Mouse (Mus musculus) liver, adult 2 months (tissue): Measurements from ENCODE around the gene Csf2ra. TPM values are rescaled to one million over a fixed set of nuclear protein-coding genes. Genes with fewer than 3 reads are reported as not detected.
"Not testable (repeated sequence)": the region's sequence is repeated elsewhere in the genome, so short reads cannot be mapped to it uniquely, and the experiment has no call there.

ENCODE experiments used
- DNase-seq: peaks from one replicate; pipeline ENCODE4 v3.0.0-alpha.2; 2011; ENCODE audit warnings: low read depth, low spot score; ENCODE audit errors: extremely low read depth
- H3K27ac ChIP-seq: fragments of 200-500 bp; replicated peaks from 2 replicates; pipeline ENCODE4 v1.5.1; 2012; ENCODE audit warnings: low read depth, mild to moderate bottlenecking, control low read depth, inconsistent platforms, low read length; ENCODE audit not compliant: insufficient read depth
- H3K27me3 ChIP-seq: fragments of 200-500 bp; 2 replicates; pipeline ENCODE4 v1.6.1; 2012; ENCODE audit warnings: mild to moderate bottlenecking, moderate library complexity, low read length, inconsistent platforms; ENCODE audit not compliant: control insufficient read depth, insufficient read depth
- H3K36me3 ChIP-seq: fragments of 200-500 bp; 2 replicates; pipeline ENCODE4 v1.6.1; 2012; ENCODE audit warnings: low read length, inconsistent platforms; ENCODE audit not compliant: control insufficient read depth, insufficient read depth
- H3K4me1 ChIP-seq: fragments of 200-500 bp; 2 replicates; pipeline ENCODE4 v1.6.1; 2011; ENCODE audit warnings: low read length; ENCODE audit not compliant: control insufficient read depth, insufficient read depth
- H3K4me3 ChIP-seq: fragments of 200-500 bp; 2 replicates; pipeline ENCODE4 v1.5.1; 2011; ENCODE audit warnings: low read depth, mild to moderate bottlenecking, control low read depth, low read length, moderate library complexity; ENCODE audit not compliant: insufficient read depth
- H3K79me2 ChIP-seq: fragments of 200-500 bp; 2 replicates; pipeline ENCODE4 v1.6.1; 2012; ENCODE audit warnings: inconsistent platforms, mild to moderate bottlenecking, low read length, moderate library complexity; ENCODE audit not compliant: control insufficient read depth, insufficient read depth
- H3K9ac ChIP-seq: fragments of 200-500 bp; 2 replicates; pipeline ENCODE4 v1.6.1; 2012; ENCODE audit warnings: low read depth, mild to moderate bottlenecking, control low read depth, inconsistent platforms, low read length
- CTCF ChIP-seq: fragments of 200-500 bp; IDR thresholded peaks from 2 replicates; pipeline ENCODE4 v1.5.1; 2011; ENCODE audit warnings: low read depth, low read length, control low read depth
- POLR2A ChIP-seq: fragments of 200-500 bp; IDR thresholded peaks from 2 replicates; pipeline ENCODE4 v1.6.1; 2011; ENCODE audit warnings: low read length, control low read depth; ENCODE audit not compliant: insufficient read depth; ENCODE audit errors: extremely low read depth
- WGBS: fragments of 180-500 bp; shearing (Covaris S2); methylation state at CpG from one replicate; pipeline ENCODE4 v1.1.7; 2018; 5-methylcytosine and 5-hydroxymethylcytosine counted together
- polyA plus RNA-seq: library from polyadenylated mRNA; depleted of rRNA; stranded (reverse); fragments of >200 nt; gene quantifications from 2 replicates; pipeline ENCODE4 v1.2.3, GENCODE M21; 2012; rRNA removed
- total RNA-seq: library from RNA; depleted of rRNA; stranded (reverse); fragments of >200 nt; gene quantifications from 2 replicates; pipeline ENCODE4 v1.2.3, GENCODE M21; 2014; rRNA removed

Csf2ra gene
- total RNA-seq (3.4 and 10.4 TPM in 2 replicates), polyA plus RNA-seq (18.1 and 28.5 TPM in 2 replicates)

DNA sequence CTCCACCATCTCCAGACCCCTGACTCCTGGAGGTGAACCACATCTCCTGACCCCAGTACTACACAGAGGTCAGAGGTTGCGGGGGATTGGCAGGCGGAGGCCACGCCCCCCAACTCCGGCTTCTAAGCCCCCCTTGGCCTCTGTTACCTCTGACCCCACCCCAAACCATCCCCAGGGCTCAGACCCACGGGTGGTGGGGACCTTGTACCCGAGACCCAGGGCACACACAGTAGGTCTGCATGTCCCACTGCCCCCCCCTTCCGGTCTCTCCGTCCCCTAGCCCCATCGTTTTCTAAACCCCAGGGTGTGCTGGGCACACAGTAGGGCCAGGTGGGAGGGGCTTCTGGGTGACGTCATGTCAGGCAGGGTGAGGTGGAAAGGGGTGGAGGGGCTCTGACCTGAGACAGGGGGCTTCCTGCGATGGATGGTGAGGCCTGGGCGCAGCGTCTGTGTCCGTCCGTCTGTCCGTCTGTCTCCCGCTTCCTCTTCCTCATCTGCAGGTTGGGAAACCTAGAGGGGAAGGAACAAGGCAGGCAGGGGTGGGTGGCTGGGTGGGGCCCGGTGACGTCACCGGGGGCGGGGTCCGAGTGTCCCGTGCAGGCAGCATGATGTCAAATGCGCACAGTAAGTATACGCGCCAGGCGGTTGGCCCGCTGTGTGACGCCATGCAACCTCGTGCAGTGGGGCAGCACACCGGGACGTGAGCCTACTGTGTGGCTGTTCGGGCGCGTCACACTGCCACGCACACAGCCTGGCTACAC, at the start of gene Csf2ra:
TSS of gene Csf2ra (minus strand) at position 489 of the 761 bp plus-strand sequence.
- no peak for TF ChIP-seq POLR2A
- 56% methylated on average over 36 of the region's 36 CpGs for WGBS
- no peak within 1 kb of the TSS for H3K27ac ChIP-seq
- no peaks in the 10 kb centered on the region for H3K79me2 ChIP-seq
- H3K36me3 ChIP-seq: no peaks in the 10 kb centered on the region
- H3K27me3 ChIP-seq: no peaks in the 10 kb centered on the region
- no peak for DNase-seq
- H3K9ac ChIP-seq: peak within 1 kb of the TSS; percentile 30; the same call in 1 of the 2 replicates
- peaks cover 4% of the 10 kb centered on the region; the same call in 1 of the 2 replicates for H3K4me1 ChIP-seq
- peak within 1 kb of the TSS; percentile 63 for H3K4me3 ChIP-seq

DNA sequence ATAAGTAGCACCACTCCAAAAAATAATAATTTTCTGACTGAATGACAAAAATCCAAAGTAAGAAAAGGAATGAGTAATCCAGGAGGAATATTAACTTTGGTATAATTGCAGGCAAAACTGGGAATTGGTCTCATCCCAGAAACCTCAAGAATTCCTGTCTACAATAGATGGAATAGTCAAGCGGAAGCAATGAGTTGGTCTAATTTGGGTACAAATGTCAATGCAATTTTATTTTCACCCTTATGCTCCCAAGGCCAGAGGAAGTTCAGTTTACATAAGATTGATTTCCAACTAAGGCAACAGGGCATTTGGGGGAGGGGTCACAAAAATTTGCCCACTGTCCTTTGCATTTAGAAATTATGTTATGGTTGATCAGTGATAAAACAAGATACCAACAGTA, 47.2 kb upstream of the Csf2ra start:
- no peak overlapping the region for H3K4me3 ChIP-seq
- H3K79me2 ChIP-seq: no peaks in the 10 kb centered on the region
- H3K4me1 ChIP-seq: no peaks in the 10 kb centered on the region
- H3K27ac ChIP-seq: no peak overlapping the region
- H3K27me3 ChIP-seq: no peaks in the 10 kb centered on the region
- H3K9ac ChIP-seq: no peak overlapping the region
- WGBS: 76% methylated on average over 1 of the region's 1 CpGs
- DNase-seq: no peak
- H3K36me3 ChIP-seq: no peaks in the 10 kb centered on the region
- no peak for TF ChIP-seq CTCF
- TF ChIP-seq POLR2A: no peak

DNA sequence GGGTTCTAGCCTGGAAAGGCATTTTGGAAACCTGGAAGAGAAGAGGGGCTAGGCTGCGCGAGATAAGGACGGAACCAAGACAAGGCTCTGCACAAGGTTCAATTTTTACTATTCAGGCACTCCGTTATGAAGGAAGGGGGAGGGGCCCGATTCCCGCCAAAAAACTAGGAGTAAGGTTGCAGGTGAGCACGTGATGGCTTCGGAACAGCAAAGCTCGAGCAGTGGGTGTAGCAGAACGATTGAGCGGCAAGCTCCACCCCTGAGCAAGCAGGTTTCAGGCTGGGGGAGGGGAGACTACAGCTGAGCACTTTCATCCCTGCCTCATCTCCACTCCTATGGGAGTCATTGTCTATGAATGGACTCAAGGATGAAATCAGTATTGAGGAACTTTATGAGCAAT, 40.9 kb upstream of the Csf2ra start:
- H3K4me3 ChIP-seq, H3K27ac ChIP-seq, H3K79me2 ChIP-seq, DNase-seq, H3K4me1 ChIP-seq, H3K9ac ChIP-seq, H3K36me3 ChIP-seq, H3K27me3 ChIP-seq: not testable (repeated sequence)
- 27% methylated on average over 11 of the region's 11 CpGs for WGBS

DNA sequence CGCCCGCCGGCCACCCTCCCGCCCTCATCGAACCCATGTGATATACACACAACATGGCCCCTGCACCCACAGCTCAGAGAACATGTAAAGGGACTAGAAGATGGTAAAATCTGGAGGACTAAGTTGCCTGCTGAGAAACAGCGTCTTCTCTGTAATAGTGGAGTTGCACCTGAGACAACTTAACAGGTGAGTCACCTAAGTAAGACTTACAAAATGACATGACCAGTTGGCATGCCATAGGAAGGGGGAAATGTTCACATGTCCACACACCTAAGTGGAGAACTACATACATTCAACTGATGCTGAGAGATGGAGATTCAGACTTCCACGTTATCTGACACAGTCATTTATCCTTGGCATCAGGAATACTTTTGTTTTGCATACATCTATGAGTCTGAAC, 38.9 kb upstream of the Csf2ra start:
- TF ChIP-seq POLR2A: no peak
- no peak for TF ChIP-seq CTCF
- Histone ChIP-seq H3K36me3 (no peaks in the 10 kb centered on the region), H3K79me2 (no peaks in the 10 kb centered on the region), H3K4me3 (no peak overlapping the region), H3K4me1 (peaks cover 2% of the 10 kb centered on the region; the same call in 1 of the 2 replicates), H3K27ac (no peak overlapping the region), H3K9ac (no peak overlapping the region), H3K27me3 (no peaks in the 10 kb centered on the region)
- no peak for DNase-seq
- WGBS: 27% methylated on average over 7 of the region's 7 CpGs

DNA sequence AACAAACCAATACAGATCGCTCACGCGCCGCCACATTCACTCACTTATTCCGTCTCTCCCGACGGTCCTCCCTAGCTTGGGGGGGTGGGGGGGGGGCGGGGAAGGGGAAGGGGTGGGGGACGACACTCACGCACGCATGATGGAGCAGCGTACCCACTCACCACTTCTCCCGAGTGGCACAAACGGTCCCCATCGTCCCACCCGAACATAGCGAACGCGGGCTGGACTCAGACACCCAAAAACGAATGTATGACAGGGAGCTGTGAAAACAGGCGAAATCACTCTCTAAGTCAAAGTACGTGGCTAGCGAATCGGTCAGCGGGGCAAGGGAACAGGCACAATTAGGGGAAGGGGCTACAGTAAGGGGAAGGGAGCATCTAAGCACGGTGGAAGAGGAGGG, 38.4 kb upstream of the Csf2ra start:
- no peak overlapping the region for H3K9ac ChIP-seq
- no peaks in the 10 kb centered on the region for H3K27me3 ChIP-seq
- peaks cover 2% of the 10 kb centered on the region; the same call in 1 of the 2 replicates for H3K4me1 ChIP-seq
- H3K36me3 ChIP-seq: no peaks in the 10 kb centered on the region
- TF ChIP-seq POLR2A (no peak), CTCF (no peak)
- no peak overlapping the region for H3K4me3 ChIP-seq
- DNase-seq: peak; percentile 19
- under 1% methylated on average over 26 of the region's 26 CpGs for WGBS
- no peak overlapping the region for H3K27ac ChIP-seq
- H3K79me2 ChIP-seq: no peaks in the 10 kb centered on the region

DNA sequence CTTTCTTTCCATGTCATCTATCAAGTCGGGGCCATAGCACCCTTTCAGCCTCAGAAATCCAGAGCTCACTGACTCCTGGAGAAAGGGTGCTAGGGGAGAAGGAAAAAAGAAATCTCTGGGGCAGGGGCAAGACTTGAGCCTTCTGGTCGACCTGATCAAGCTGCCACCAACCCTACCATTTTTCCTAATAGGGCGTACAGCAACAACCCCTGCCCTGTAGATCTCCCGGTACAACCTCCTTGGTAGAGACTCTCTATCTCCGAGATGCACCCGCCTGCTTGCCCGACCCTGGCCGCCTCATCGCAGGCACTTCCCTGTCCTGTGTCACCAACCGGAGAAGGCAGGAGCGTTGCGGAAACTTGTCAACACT, 38.0 kb upstream of the Csf2ra start:
- TF ChIP-seq POLR2A: no peak
- TF ChIP-seq CTCF: no peak
- Histone ChIP-seq H3K4me1 (peaks cover 2% of the 10 kb centered on the region; the same call in 1 of the 2 replicates), H3K36me3 (no peaks in the 10 kb centered on the region), H3K4me3 (no peak overlapping the region), H3K79me2 (no peaks in the 10 kb centered on the region), H3K27ac (no peak overlapping the region), H3K27me3 (no peaks in the 10 kb centered on the region), H3K9ac (no peak overlapping the region)
- 2% methylated on average over 12 of the region's 12 CpGs for WGBS
- DNase-seq: peak; percentile 10
